Mouse (Mus musculus): ENCODE measurements at regions not wholly inside any gene's neighbourhood (a gene's known extent, or its start where the extent isn't known, plus 50 kb on each side); places are given as distances from the start of the nearest gene placed in this dataset.

DNA sequence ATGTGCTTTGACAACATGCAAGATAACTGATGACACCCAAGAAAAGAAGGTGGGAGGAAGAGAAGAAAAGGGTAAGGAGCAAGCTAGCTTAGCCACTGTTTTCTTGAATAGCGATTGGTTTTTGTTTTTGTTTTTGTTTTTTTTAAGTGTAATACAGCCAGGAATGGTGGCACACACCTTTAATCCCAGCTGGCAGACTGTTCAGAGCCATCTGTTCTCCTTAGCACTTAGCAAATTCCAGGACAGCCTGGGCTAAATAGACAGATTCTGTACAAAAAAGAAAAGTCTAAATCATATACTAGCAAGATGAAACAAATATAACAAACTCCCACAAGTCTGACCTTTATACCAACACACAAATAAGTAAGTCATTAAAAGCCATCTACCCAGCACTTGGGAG lies 50.4 kb upstream of the Nabp1 start:
- TF ChIP-seq CTCF (IDR thresholded peaks at IDR 0.05; ENCODE audit: low read depth), result no peak
- no peak overlapping the region for H3K4me2 ChIP-seq (replicated peaks; ENCODE audit: low read depth)
- no peak overlapping the region for H3K27ac ChIP-seq (ENCODE audit: low read depth, low read length)
- H3K4me1 ChIP-seq (replicated peaks; ENCODE audit: control insufficient read depth, insufficient read depth, low read length), result 0 out of 2 replicates have a peak, but pooled peaks cover 4% of the 10 kb centered on the region
- H3K4me3 ChIP-seq (ENCODE audit: low read depth, low read length), result no peak overlapping the region
- H3K9me3 ChIP-seq (ENCODE audit: control insufficient read depth), result no peaks in the 10 kb centered on the region
- ATAC-seq, result no peak
- 83% methylated on average over 1 of the region's 1 CpGs for WGBS
- H3K27me3 ChIP-seq (replicated peaks; ENCODE audit: control insufficient read depth, insufficient read depth, low read length), result no peaks in the 10 kb centered on the region
- no peaks in the 10 kb centered on the region for H3K36me3 ChIP-seq (ENCODE audit: control insufficient read depth, insufficient read depth)
- H3K9ac ChIP-seq (ENCODE audit: low read depth, low read length), result no peak overlapping the region

All from intestine, postnatal 0 days (tissue).